49 mouse cellular contexts compared by ENCODE assay signal in the genomic region with DNA sequence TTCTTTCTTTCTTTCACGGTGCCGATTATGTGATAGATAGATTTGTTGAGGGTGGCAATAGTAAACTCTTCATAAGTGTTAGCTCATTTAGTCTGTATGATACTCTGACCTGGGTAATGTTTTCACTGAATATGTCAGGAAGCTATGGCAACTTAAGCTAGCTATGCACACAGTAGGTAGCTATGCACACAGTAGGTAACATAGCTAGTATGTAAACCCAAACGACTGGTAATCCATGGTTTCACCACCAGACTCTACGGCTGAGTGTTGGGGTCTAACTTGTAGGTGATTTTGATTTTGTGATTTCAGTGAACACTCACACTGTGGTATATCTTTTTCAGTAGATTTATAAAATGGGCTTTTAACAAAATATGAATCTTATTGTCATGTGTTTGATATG. TPM values are rescaled to one million over a fixed set of nuclear protein-coding genes. Genes with fewer than 3 reads are reported as not detected.
"Had no signal": no experiment of that assay in that cellular context is flagged by ENCODE, and none has a peak within 500 bp of the region (broad histone marks: within the 10 kb centered on the region; RNA-seq: fewer than 3 reads in every experiment).

No protein-coding gene starts in this region.

- H3K36me3 ChIP-seq: heart, embryonic 10.5 days; heart, embryonic 12.5 days; heart, embryonic 13.5 days; heart, embryonic 15.5 days; hindbrain, embryonic 10.5 days; hindbrain, embryonic 12.5 days; hindbrain, embryonic 13.5 days; hindbrain, embryonic 15.5 days; intestine, embryonic 15.5 days; kidney, embryonic 15.5 days had no signal

- H3K4me2 ChIP-seq: heart, embryonic 11.5 days; heart, embryonic 12.5 days; heart, embryonic 13.5 days; heart, embryonic 15.5 days; hindbrain, embryonic 12.5 days; hindbrain, embryonic 13.5 days; hindbrain, embryonic 14.5 days; hindbrain, embryonic 15.5 days; intestine, embryonic 15.5 days; kidney, embryonic 15.5 days had no signal

- H3K27me3 ChIP-seq: heart, embryonic 12.5 days; heart, embryonic 15.5 days; hindbrain, embryonic 12.5 days; hindbrain, embryonic 13.5 days; hindbrain, embryonic 15.5 days; intestine, embryonic 15.5 days; kidney, embryonic 15.5 days had no signal

- H3K9me3 ChIP-seq: heart, embryonic 10.5 days; heart, embryonic 12.5 days; heart, embryonic 13.5 days; heart, embryonic 15.5 days; hindbrain, embryonic 10.5 days; hindbrain, embryonic 12.5 days; hindbrain, embryonic 13.5 days; hindbrain, embryonic 15.5 days; intestine, embryonic 15.5 days; kidney, embryonic 15.5 days had no signal

- H3K4me3 ChIP-seq: heart, embryonic 10.5 days; heart, embryonic 12.5 days; heart, embryonic 13.5 days; heart, embryonic 15.5 days; hindbrain, embryonic 10.5 days; hindbrain, embryonic 12.5 days; hindbrain, embryonic 13.5 days; hindbrain, embryonic 15.5 days; intestine, embryonic 15.5 days; kidney, embryonic 15.5 days; layer of hippocampus, adult 2 months; left cerebral cortex, adult 2 months had no signal

- H3K27ac ChIP-seq: heart, embryonic 10.5 days; heart, embryonic 13.5 days; heart, embryonic 15.5 days; hindbrain, embryonic 10.5 days; hindbrain, embryonic 12.5 days; hindbrain, embryonic 13.5 days; hindbrain, embryonic 14.5 days; hindbrain, embryonic 15.5 days; hindbrain, postnatal 0 days; intestine, embryonic 15.5 days; kidney, embryonic 15.5 days; kidney, postnatal 0 days; layer of hippocampus, adult 2 months; left cerebral cortex, adult 2 months had no signal

- DNase-seq: heart, postnatal 14 days; heart, postnatal 36 days; heart, postnatal 4 days; kidney, adult 11 months; kidney, adult 18-20 months; kidney, adult 2 months; kidney, adult 8-10 months; kidney, adult 9 months; kidney, postnatal 10 days; kidney, postnatal 14 days; kidney, postnatal 25 days; kidney, postnatal 36 days; kidney, postnatal 4 days; layer of hippocampus, adult 9-11 months; layer of hippocampus, postnatal 36 days had no signal

- H3K9ac ChIP-seq: heart, embryonic 12.5 days; heart, embryonic 13.5 days; heart, embryonic 15.5 days; hindbrain, embryonic 12.5 days; hindbrain, embryonic 13.5 days; hindbrain, embryonic 14.5 days; hindbrain, embryonic 15.5 days; intestine, embryonic 15.5 days; kidney, embryonic 15.5 days had no signal

- H3K4me1 ChIP-seq: heart, embryonic 10.5 days; heart, embryonic 12.5 days; heart, embryonic 13.5 days; heart, embryonic 15.5 days; hindbrain, embryonic 12.5 days; hindbrain, embryonic 13.5 days; hindbrain, embryonic 15.5 days; intestine, embryonic 15.5 days had no signal

RNA-seq across cellular contexts. Expression of a gene that starts 1.6 kb away (rescaled TPM):
- total RNA-seq: heart, postnatal 14 days; heart, postnatal 25 days; heart, postnatal 36 days; heart, postnatal 4 days; hematopoietic stem cell, adult 5-6 weeks; hindbrain, postnatal 0 days; layer of hippocampus, adult 18-20 months; layer of hippocampus, adult 2 months; layer of hippocampus, adult 8-10 months; layer of hippocampus, postnatal 10 days; layer of hippocampus, postnatal 25 days; layer of hippocampus, postnatal 36 days; left cerebral cortex, adult 18-20 months; left cerebral cortex, adult 2 months; left cerebral cortex, adult 8-10 months had no signal
- polyA plus RNA-seq: heart, embryonic 10.5 days; heart, embryonic 12.5 days; heart, embryonic 13.5 days; heart, embryonic 14.5 days; heart, embryonic 15.5 days; heart, embryonic 16.5 days; heart, postnatal 0 days; hindbrain, embryonic 10.5 days; hindbrain, embryonic 11.5 days; hindbrain, embryonic 12.5 days; hindbrain, embryonic 13.5 days; hindbrain, embryonic 14.5 days; hindbrain, embryonic 15.5 days; hindbrain, embryonic 16.5 days; hindbrain, postnatal 0 days; intestine, embryonic 14.5 days; intestine, embryonic 15.5 days; intestine, embryonic 16.5 days; kidney, adult 2 months; kidney, embryonic 14.5 days; kidney, embryonic 15.5 days; kidney, embryonic 16.5 days; kidney, postnatal 0 days; large intestine, adult 2 months had no signal

RNA-seq across cellular contexts. Expression of a gene that starts 58.9 kb away (rescaled TPM):
- total RNA-seq: hematopoietic stem cell, adult 5-6 weeks had no signal
